Mouse (Mus musculus): Measurements from ENCODE around the gene Col6a4.

DNA sequence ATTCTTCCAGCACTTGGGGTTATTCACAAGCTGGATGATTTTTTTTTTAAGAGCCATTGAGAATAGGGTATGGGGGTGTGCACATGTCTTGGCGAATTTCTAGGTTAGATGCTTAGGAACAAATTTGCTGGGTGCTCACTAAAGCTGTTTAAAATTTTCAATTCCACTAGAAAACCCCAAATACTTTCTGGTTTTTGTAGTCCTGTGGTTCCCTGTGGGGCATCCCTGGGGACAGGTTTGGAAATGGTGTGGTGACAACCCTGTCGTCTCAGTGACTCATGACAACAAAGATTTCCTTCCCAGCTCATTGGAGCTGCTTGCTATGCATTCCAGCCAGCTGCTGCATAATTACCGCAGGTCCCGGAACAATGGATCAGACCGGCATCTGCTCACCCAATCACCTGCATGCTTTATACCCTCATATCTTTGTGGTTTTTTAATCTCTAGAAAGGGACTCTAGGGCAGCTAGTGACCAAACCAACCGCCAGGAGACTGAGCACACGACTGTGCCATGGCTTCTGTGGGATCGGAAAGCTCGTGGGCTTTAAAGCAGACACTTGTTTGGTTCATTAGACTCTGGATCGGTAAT, 111.6 kb downstream of the Col6a4 start:
- TF ChIP-seq CTCF (IDR thresholded peaks at IDR 0.05) (no peak), EP300 (IDR thresholded peaks at IDR 0.05) (no peak)

Data from lung, postnatal 0 days (tissue).